Mouse (Mus musculus): ENCODE results near the gene Soat2.

Gene Soat2

GRCm38 (mm10) chr15:102150301-102151135 lies at the start of gene Soat2:
Soat2 (plus strand) TSS chr15:102150526.
- no peak for DNase-seq

- DNase-seq, result no peak
Measured at GRCm38 (mm10) chr15:102100996-102101671, 49.2 kb upstream of the Soat2 start.

GRCm38 (mm10) chr15:102101672-102102541 lies 48.4 kb upstream of the Soat2 start:
- DNase-seq, result peak; percentile 22

GRCm38 (mm10) chr15:102102548-102103121 lies 47.7 kb upstream of the Soat2 start:
- DNase-seq, result no peak

GRCm38 (mm10) chr15:102103371-102103946 lies 46.9 kb upstream of the Soat2 start:
- DNase-seq, result no peak

GRCm38 (mm10) chr15:102103947-102104555 lies 46.3 kb upstream of the Soat2 start:
- DNase-seq, result peak; percentile 20

GRCm38 (mm10) chr15:102105360-102105759 lies 45.0 kb upstream of the Soat2 start:
- DNase-seq, result peak; percentile 27

GRCm38 (mm10) chr15:102105764-102106730 lies 44.3 kb upstream of the Soat2 start:
- DNase-seq, result peak; percentile 46

GRCm38 (mm10) chr15:102106754-102107456 lies 43.4 kb upstream of the Soat2 start:
- peak; percentile 48 for DNase-seq

- peak; percentile 85 for DNase-seq
Measured at GRCm38 (mm10) chr15:102107689-102108573, 42.4 kb upstream of the Soat2 start.

- peak; percentile 90 for DNase-seq
Measured at GRCm38 (mm10) chr15:102108651-102109525, 41.4 kb upstream of the Soat2 start.

GRCm38 (mm10) chr15:102110271-102110670 lies 40.1 kb upstream of the Soat2 start:
- DNase-seq, result peak; percentile 33

- no peak for DNase-seq
Measured at GRCm38 (mm10) chr15:102110701-102111494, 39.4 kb upstream of the Soat2 start.

GRCm38 (mm10) chr15:102111495-102111829 lies 38.9 kb upstream of the Soat2 start:
- peak; percentile 44 for DNase-seq

GRCm38 (mm10) chr15:102112181-102112580 lies 38.1 kb upstream of the Soat2 start:
- DNase-seq, result no peak

- DNase-seq, result no peak
Measured at GRCm38 (mm10) chr15:102112827-102113226, 37.5 kb upstream of the Soat2 start.

GRCm38 (mm10) chr15:102113674-102114073 lies 36.7 kb upstream of the Soat2 start:
- DNase-seq, result no peak
